Mouse (Mus musculus) limb, embryonic 14.5 days (tissue): ENCODE measurements around the gene Kif26b. TPM values are rescaled to one million over a fixed set of nuclear protein-coding genes. Genes with fewer than 3 reads are reported as not detected.

ENCODE experiments used
- ATAC-seq: fragments of 200-750 bp; cut with Nextera tagmentation; 2 replicates; pipeline ENCODE4 v1.8.0; 2017; ENCODE audit warnings: low read depth, moderate number of reproducible peaks, moderate TSS enrichment; ENCODE audit not compliant: low FRiP score
- DNase-seq: peaks from one replicate; pipeline ENCODE4 v3.0.0-alpha.2; 2015; ENCODE audit warnings: low spot score
- H3K27ac ChIP-seq: fragments of 300-500 bp; sonication (generic); replicated peaks from 2 replicates; pipeline ENCODE4 v1.5.1; 2014; ENCODE audit warnings: low read depth, mild to moderate bottlenecking, low read length, moderate library complexity, mixed read lengths
- H3K27me3 ChIP-seq: fragments of 300-500 bp; sonication (generic); 2 replicates; pipeline ENCODE4 v1.6.1; 2014; ENCODE audit warnings: low read length, mixed read lengths; ENCODE audit not compliant: control insufficient read depth, insufficient read depth
- H3K36me3 ChIP-seq: fragments of 300-500 bp; sonication (generic); 2 replicates; pipeline ENCODE4 v1.6.1; 2014; ENCODE audit warnings: mild to moderate bottlenecking, low read length, moderate library complexity, mixed read lengths; ENCODE audit not compliant: control insufficient read depth, insufficient read depth
- H3K4me1 ChIP-seq: fragments of 300-500 bp; sonication (generic); 2 replicates; pipeline ENCODE4 v1.6.1; 2014; ENCODE audit warnings: antibody characterized with exemption, low read length, mixed read lengths; ENCODE audit not compliant: control insufficient read depth, insufficient read depth
- H3K4me2 ChIP-seq: fragments of 300-500 bp; sonication (generic); replicated peaks from 2 replicates; pipeline ENCODE4 v1.6.1; 2014; ENCODE audit warnings: low read depth, mild to moderate bottlenecking, low read length, moderate library complexity; ENCODE audit not compliant: severe bottlenecking
- H3K4me3 ChIP-seq: fragments of 300-500 bp; sonication (generic); replicated peaks from 2 replicates; pipeline ENCODE4 v1.5.1; 2014; ENCODE audit warnings: low read length
- H3K9ac ChIP-seq: fragments of 300-500 bp; sonication (generic); 2 replicates; pipeline ENCODE4 v1.6.1; 2014; ENCODE audit warnings: mild to moderate bottlenecking, low read depth, low read length, moderate library complexity; ENCODE audit not compliant: severe bottlenecking
- H3K9me3 ChIP-seq: fragments of 300-500 bp; sonication (generic); 2 replicates; pipeline ENCODE4 v1.6.1; 2016; ENCODE audit warnings: low read length; ENCODE audit not compliant: control insufficient read depth
- POLR2A ChIP-seq: fragments of 200-500 bp; IDR thresholded peaks from 2 replicates; pipeline ENCODE4 v1.8.0; 2012; ENCODE audit warnings: inconsistent platforms, mild to moderate bottlenecking, moderate library complexity, borderline replicate concordance; ENCODE audit not compliant: insufficient read depth, insufficient read length; ENCODE audit errors: extremely low read depth
- WGBS: fragments of 180-500 bp; shearing (Covaris S2); extraction: QIAGEN DNeasy Blood & Tissue Kit; methylation state at CpG from one replicate; pipeline ENCODE4 v1.1.7; 2014; 5-methylcytosine and 5-hydroxymethylcytosine counted together
- polyA plus RNA-seq, 2 experiments: library from polyadenylated mRNA; depleted of rRNA in 1 of 2; stranded (reverse) in 1 of 2; unstranded in 1 of 2; fragments of >200 nt; fragmentation: Nextera tagmentation in 1 of 2; extraction: Ambion mirVana in 1 of 2; gene quantifications; 2 replicates each; pipeline versions ENCODE4 v1.2.1 to v1.2.3; 2012 to 2014

The Kif26b gene
- polyA plus RNA-seq, 2 experiments, result 8.7 to 8.8 TPM

- Histone ChIP-seq H3K36me3 (no peaks in the 10 kb centered on the region), H3K9me3 (no peaks in the 10 kb centered on the region), H3K9ac (no peak overlapping the region), H3K27ac (no peak overlapping the region), H3K4me3 (no peak overlapping the region), H3K27me3 (no peaks in the 10 kb centered on the region), H3K4me1 (peaks cover 25% of the 10 kb centered on the region), H3K4me2 (no peak overlapping the region)
- ATAC-seq (no peak), DNase-seq (no peak)
- WGBS, result 92% methylated on average over 2 of the region's 2 CpGs
- no peak for TF ChIP-seq POLR2A
These were observed 208.0 kb downstream of the Kif26b start for GRCm38 (mm10) chr1:178736931-178737330.

GRCm38 (mm10) chr1:178743820-178744219 is 214.9 kb downstream of the Kif26b start:
- 74% methylated on average over 5 of the region's 5 CpGs for WGBS
- no peak overlapping the region for H3K4me2 ChIP-seq
- H3K9me3 ChIP-seq, result no peaks in the 10 kb centered on the region
- no peaks in the 10 kb centered on the region for H3K36me3 ChIP-seq
- H3K27me3 ChIP-seq, result no peaks in the 10 kb centered on the region
- ATAC-seq (no peak), DNase-seq (no peak)
- peaks cover 12% of the 10 kb centered on the region for H3K4me1 ChIP-seq
- H3K9ac ChIP-seq, result no peak overlapping the region
- no peak for TF ChIP-seq POLR2A
- no peak overlapping the region for H3K27ac ChIP-seq
- no peak overlapping the region for H3K4me3 ChIP-seq

GRCm38 (mm10) chr1:178744526-178744925 is 215.6 kb downstream of the Kif26b start:
- TF ChIP-seq POLR2A, result no peak
- no peak for DNase-seq
- no peak overlapping the region for H3K4me3 ChIP-seq
- H3K27ac ChIP-seq, result no peak overlapping the region
- H3K9ac ChIP-seq, result no peak overlapping the region
- H3K4me1 ChIP-seq, result peaks cover 12% of the 10 kb centered on the region
- H3K36me3 ChIP-seq, result no peaks in the 10 kb centered on the region
- H3K4me2 ChIP-seq, result no peak overlapping the region
- no peak for ATAC-seq
- no peaks in the 10 kb centered on the region for H3K9me3 ChIP-seq
- no peaks in the 10 kb centered on the region for H3K27me3 ChIP-seq
- 53% methylated on average over 7 of the region's 7 CpGs for WGBS

- 83% methylated on average over 6 of the region's 6 CpGs for WGBS
- no peak for ATAC-seq
- no peak overlapping the region for H3K4me3 ChIP-seq
- no peaks in the 10 kb centered on the region for H3K9me3 ChIP-seq
- no peak overlapping the region for H3K27ac ChIP-seq
- peaks cover 12% of the 10 kb centered on the region for H3K4me1 ChIP-seq
- no peak overlapping the region for H3K4me2 ChIP-seq
- H3K27me3 ChIP-seq, result no peaks in the 10 kb centered on the region
- H3K36me3 ChIP-seq, result no peaks in the 10 kb centered on the region
- no peak for TF ChIP-seq POLR2A
- H3K9ac ChIP-seq, result no peak overlapping the region
- DNase-seq, result no peak
These were observed 216.0 kb downstream of the Kif26b start for GRCm38 (mm10) chr1:178744961-178745360.

GRCm38 (mm10) chr1:178745471-178745870 is 216.5 kb downstream of the Kif26b start:
- DNase-seq, result no peak
- WGBS, result 62% methylated on average over 6 of the region's 6 CpGs
- no peak for ATAC-seq

More at GRCm38 (mm10) chr1:178745471-178745870, 216.5 kb downstream of the Kif26b start:
- H3K27me3 ChIP-seq, result no peaks in the 10 kb centered on the region
- TF ChIP-seq POLR2A, result no peak
- no peak overlapping the region for H3K27ac ChIP-seq
- no peaks in the 10 kb centered on the region for H3K36me3 ChIP-seq
- no peak overlapping the region for H3K9ac ChIP-seq
- no peaks in the 10 kb centered on the region for H3K9me3 ChIP-seq
- H3K4me1 ChIP-seq, result peaks cover 12% of the 10 kb centered on the region
- no peak overlapping the region for H3K4me2 ChIP-seq
- no peak overlapping the region for H3K4me3 ChIP-seq
